Mouse (Mus musculus) neutrophil, adult 5-6 weeks (primary cell): ENCODE measurements around the gene Dcn. TPM values are rescaled to one million over a fixed set of nuclear protein-coding genes. Genes with fewer than 3 reads are reported as not detected.

ENCODE experiments used
- ATAC-seq: fragments of 151-379, 151-347 bp; 2 replicates; pipeline ENCODE4 v1.8.0; 2017; ENCODE audit warnings: mild to moderate bottlenecking, moderate TSS enrichment; ENCODE audit not compliant: insufficient number of reproducible peaks, poor library complexity, low FRiP score, severe bottlenecking; ENCODE audit errors: extremely low read depth
- total RNA-seq: library from RNA; stranded (forward); fragments of 200-1000 nt; gene quantifications from 2 replicates; pipeline ENCODE4 v1.2.3, GENCODE M21; 2017

The Dcn gene
- 0.23 TPM in 1 of 2 replicates, not detected in the other for total RNA-seq

GRCm38 (mm10) chr10:97479004-97479766 lies at the start of gene Dcn:
Gene Dcn, plus strand, starts transcription at chr10:97479609.
- no peak for ATAC-seq

- no peak for ATAC-seq
Observed at GRCm38 (mm10) chr10:97436662-97437061, 42.7 kb upstream of the Dcn start.

GRCm38 (mm10) chr10:97442300-97442699 lies 37.1 kb upstream of the Dcn start:
- ATAC-seq, result no peak

GRCm38 (mm10) chr10:97446486-97446885 lies 32.9 kb upstream of the Dcn start:
- no peak for ATAC-seq

GRCm38 (mm10) chr10:97452886-97453285 lies 26.5 kb upstream of the Dcn start:
- ATAC-seq, result no peak

GRCm38 (mm10) chr10:97453529-97453928 lies 25.9 kb upstream of the Dcn start:
- no peak for ATAC-seq

- no peak for ATAC-seq
Observed at GRCm38 (mm10) chr10:97456993-97457392, 22.4 kb upstream of the Dcn start.

- ATAC-seq, result no peak
Observed at GRCm38 (mm10) chr10:97466818-97467217, 12.6 kb upstream of the Dcn start.

- ATAC-seq, result no peak
Observed at GRCm38 (mm10) chr10:97469411-97470140, 9.8 kb upstream of the Dcn start.

- no peak for ATAC-seq
Observed at GRCm38 (mm10) chr10:97475460-97475859, 3.9 kb upstream of the Dcn start.

GRCm38 (mm10) chr10:97478259-97478658 lies 1.1 kb upstream of the Dcn start:
- ATAC-seq, result no peak

- no peak for ATAC-seq
Observed at GRCm38 (mm10) chr10:97482150-97482549, 2.7 kb downstream of the Dcn start.

GRCm38 (mm10) chr10:97484049-97484448 lies 4.6 kb downstream of the Dcn start:
- ATAC-seq, result no peak

GRCm38 (mm10) chr10:97485151-97485550 lies 5.7 kb downstream of the Dcn start:
- ATAC-seq, result no peak

GRCm38 (mm10) chr10:97486085-97486484 lies 6.7 kb downstream of the Dcn start:
- no peak for ATAC-seq

GRCm38 (mm10) chr10:97487269-97487989 lies 8.0 kb downstream of the Dcn start:
- ATAC-seq, result no peak

GRCm38 (mm10) chr10:97492367-97492980 lies 13.1 kb downstream of the Dcn start:
- no peak for ATAC-seq

- no peak for ATAC-seq
Observed at GRCm38 (mm10) chr10:97497646-97498045, 18.2 kb downstream of the Dcn start.

- ATAC-seq, result no peak
Observed at GRCm38 (mm10) chr10:97523366-97523765, 44.0 kb downstream of the Dcn start.
